Mouse (Mus musculus) ES-E14 (cell line): ENCODE results near the gene Odf3l2.

Experiments
- CHD2 ChIP-seq: IDR thresholded peaks from 2 replicates; pipeline ENCODE4 v1.6.1; 2014; ENCODE audit warnings: mild to moderate bottlenecking, low read depth, low read length, inconsistent platforms
- HCFC1 ChIP-seq: IDR thresholded peaks from 2 replicates; pipeline ENCODE4 v1.6.1; 2012; ENCODE audit warnings: low read length, inconsistent platforms, borderline replicate concordance; ENCODE audit not compliant: insufficient read depth
- MAFK ChIP-seq: IDR thresholded peaks from 2 replicates; pipeline ENCODE4 v1.6.1; 2014; ENCODE audit warnings: mild to moderate bottlenecking, low read depth, low read length, inconsistent platforms; ENCODE audit not compliant: insufficient read depth
- ZC3H11A ChIP-seq: IDR thresholded peaks from 2 replicates; pipeline ENCODE4 v1.6.1; 2012; ENCODE audit warnings: low read depth, mild to moderate bottlenecking, inconsistent platforms, low read length, borderline replicate concordance
- ZNF384 ChIP-seq: IDR thresholded peaks from 2 replicates; pipeline ENCODE4 v1.6.1; 2012; ENCODE audit warnings: low read depth, low read length, inconsistent platforms

DNA sequence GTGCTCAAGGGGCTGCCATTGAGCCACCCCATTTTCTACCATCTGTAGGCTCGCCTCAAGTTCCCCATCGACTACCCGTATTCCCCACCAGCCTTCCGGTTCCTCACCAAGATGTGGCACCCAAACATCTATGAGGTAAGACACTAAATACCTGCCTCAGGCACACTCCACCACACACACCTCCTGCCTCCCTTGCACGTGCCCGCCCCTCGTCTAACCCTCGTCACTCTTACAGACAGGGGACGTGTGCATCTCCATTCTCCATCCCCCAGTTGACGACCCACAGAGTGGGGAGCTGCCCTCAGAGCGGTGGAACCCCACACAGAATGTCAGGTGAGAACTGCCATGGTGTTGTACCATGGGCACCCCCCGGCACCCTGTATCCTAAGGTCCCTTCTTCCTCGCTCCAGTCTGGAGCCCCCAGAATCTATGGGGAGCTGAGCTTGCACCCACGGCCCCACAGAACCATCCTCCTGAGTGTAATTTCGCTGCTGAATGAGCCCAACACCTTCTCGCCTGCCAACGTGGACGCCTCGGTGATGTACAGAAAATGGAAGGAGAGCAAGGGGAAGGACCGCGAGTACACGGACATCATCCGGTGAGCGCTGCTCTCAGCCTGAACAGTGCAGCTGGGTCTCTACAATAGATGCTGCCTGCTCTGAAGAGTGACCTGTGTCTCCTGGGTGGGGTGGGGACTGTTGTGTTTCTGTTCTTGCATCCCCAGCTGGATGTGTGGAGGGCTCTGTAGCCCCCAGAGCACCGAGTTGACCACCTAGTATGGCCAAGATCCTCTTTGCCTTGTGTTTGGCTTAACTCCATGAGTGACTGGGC, 39.4 kb upstream of the Odf3l2 start:
- no peak for TF ChIP-seq CHD2
- no peak for TF ChIP-seq HCFC1
- TF ChIP-seq ZNF384: no peak
- TF ChIP-seq MAFK: no peak
- TF ChIP-seq ZC3H11A: no peak
